Mouse (Mus musculus) cerebellum, adult (tissue): Measurements from ENCODE around the gene Slc24a4.

Experiments used
- ATAC-seq: cut with Nextera tagmentation; 2 replicates; pipeline ENCODE4 v1.9.2; 2017; ENCODE audit warnings: mild to moderate bottlenecking, moderate library complexity, mixed read lengths; ENCODE audit not compliant: insufficient number of reproducible peaks, low FRiP score, low TSS enrichment

Gene Slc24a4

GRCm38 (mm10) chr12:102128081-102128790 lies at the start of gene Slc24a4:
Slc24a4 (plus strand) TSS chr12:102128733.
- no peak for ATAC-seq

- ATAC-seq: no peak
Measured at GRCm38 (mm10) chr12:102082648-102083425, 45.7 kb upstream of the Slc24a4 start.

GRCm38 (mm10) chr12:102090535-102090934 lies 38.0 kb upstream of the Slc24a4 start:
- ATAC-seq: no peak

GRCm38 (mm10) chr12:102092342-102093094 lies 36.0 kb upstream of the Slc24a4 start:
- ATAC-seq: no peak

GRCm38 (mm10) chr12:102105990-102106389 lies 22.5 kb upstream of the Slc24a4 start:
- ATAC-seq: no peak

GRCm38 (mm10) chr12:102108851-102109250 lies 19.7 kb upstream of the Slc24a4 start:
- ATAC-seq: no peak

GRCm38 (mm10) chr12:102112491-102112890 lies 16.0 kb upstream of the Slc24a4 start:
- no peak for ATAC-seq

GRCm38 (mm10) chr12:102112901-102113300 lies 15.6 kb upstream of the Slc24a4 start:
- no peak for ATAC-seq

- ATAC-seq: no peak
Measured at GRCm38 (mm10) chr12:102113391-102113790, 15.1 kb upstream of the Slc24a4 start.

GRCm38 (mm10) chr12:102116580-102116979 lies 12.0 kb upstream of the Slc24a4 start:
- ATAC-seq: no peak

- no peak for ATAC-seq
Measured at GRCm38 (mm10) chr12:102118014-102118413, 10.5 kb upstream of the Slc24a4 start.

GRCm38 (mm10) chr12:102127601-102128000 lies 932 bp upstream of the Slc24a4 start:
- ATAC-seq: no peak

GRCm38 (mm10) chr12:102128791-102129507 lies 416 bp downstream of the Slc24a4 start:
- peak; percentile 58; the same call in 1 of the 2 replicates for ATAC-seq

- ATAC-seq: no peak
Measured at GRCm38 (mm10) chr12:102129508-102130030, 1.0 kb downstream of the Slc24a4 start.

- ATAC-seq: no peak
Measured at GRCm38 (mm10) chr12:102139710-102140109, 11.2 kb downstream of the Slc24a4 start.

GRCm38 (mm10) chr12:102141330-102141729 lies 12.8 kb downstream of the Slc24a4 start:
- ATAC-seq: no peak

GRCm38 (mm10) chr12:102147678-102148077 lies 19.1 kb downstream of the Slc24a4 start:
- no peak for ATAC-seq

GRCm38 (mm10) chr12:102148746-102149145 lies 20.2 kb downstream of the Slc24a4 start:
- no peak for ATAC-seq

- no peak for ATAC-seq
Measured at GRCm38 (mm10) chr12:102151185-102151584, 22.7 kb downstream of the Slc24a4 start.

- no peak for ATAC-seq
Measured at GRCm38 (mm10) chr12:102153796-102154195, 25.3 kb downstream of the Slc24a4 start.
